14 mouse cellular contexts compared by ENCODE assay signal in the genomic region with DNA sequence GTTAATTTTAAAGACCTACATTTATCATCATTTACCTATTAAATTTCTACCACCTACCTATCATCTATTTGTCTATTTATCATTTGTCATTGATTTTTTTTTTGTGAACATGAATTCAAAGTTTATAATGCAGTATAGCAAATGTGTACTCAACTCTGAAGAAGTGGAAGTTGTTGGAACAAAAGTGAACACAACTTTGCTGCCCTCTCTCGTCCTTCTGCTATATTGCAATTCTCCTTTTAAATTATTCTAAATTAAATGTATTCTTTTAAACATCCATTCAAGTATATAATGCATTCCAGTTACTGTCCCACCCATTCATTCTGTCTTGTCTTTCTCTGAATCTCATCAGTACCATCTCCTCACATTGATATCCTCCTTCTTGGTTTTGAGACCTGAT. TPM values are rescaled to one million over a fixed set of nuclear protein-coding genes. Genes with fewer than 3 reads are reported as not detected.
DNase-seq lines count a peak whose midpoint lies in the region; ATAC-seq and TF ChIP-seq lines count a peak whose summit lies in the region.
"Had no signal": no experiment of that assay in that cellular context is flagged by ENCODE, and none has a peak within 500 bp of the region (broad histone marks: within the 10 kb centered on the region; RNA-seq: fewer than 3 reads in every experiment).

No protein-coding gene starts in this region.

- no peaks in the 10 kb centered on the region for H3K36me3 ChIP-seq in liver, embryonic 13.5 days
- H3K36me3 ChIP-seq in kidney, embryonic 15.5 days = no peaks in the 10 kb centered on the region

- H3K4me2 ChIP-seq in liver, embryonic 13.5 days = peak overlapping the region; percentile 34; the same call in 1 of the 2 replicates
- H3K4me2 ChIP-seq in kidney, embryonic 15.5 days = no peak overlapping the region

- H3K4me1 ChIP-seq in liver, embryonic 13.5 days (replicated peaks) = peaks cover 61% of the 10 kb centered on the region
- no peaks in the 10 kb centered on the region for H3K4me1 ChIP-seq in kidney, embryonic 15.5 days

- peak; percentile 51 for DNase-seq in embryo, embryonic 10.5 days (ENCODE audit: low spot score)
- DNase-seq in embryo, embryonic 9.5 days (ENCODE audit: extremely low spot score) = no peak
- DNase-seq in left cerebral cortex, adult 2 months (ENCODE audit: extremely low spot score in 1 of 2, low spot score in 2 of 2) = no peak
- DNase-seq in left cerebral cortex, adult 11 months (ENCODE audit: low spot score) = no peak
- DNase-seq in brain, embryonic 14.5 days (ENCODE audit: low read depth) = peak; percentile 27
- no peak for DNase-seq in liver, embryonic 13.5 days
- DNase-seq in kidney, postnatal 10 days = no peak
- DNase-seq: cerebellum, adult 9-10 months; kidney, postnatal 25 days had no signal

- H3K9ac ChIP-seq in liver, embryonic 13.5 days = peak overlapping the region; percentile 71
- H3K9ac ChIP-seq in kidney, embryonic 15.5 days = no peak overlapping the region

- H3K4me3 ChIP-seq in left cerebral cortex, adult 2 months = no peak overlapping the region
- no peak overlapping the region for H3K4me3 ChIP-seq in liver, embryonic 13.5 days (replicated peaks)
- no peak overlapping the region for H3K4me3 ChIP-seq in kidney, embryonic 15.5 days (replicated peaks)

- peak; percentile 57 for TF ChIP-seq CTCF in left cerebral cortex, adult 2 months (IDR thresholded peaks at IDR 0.05)
- no peak for TF ChIP-seq CTCF in brain, embryonic 14.5 days (IDR thresholded peaks at IDR 0.05; ENCODE audit: borderline replicate concordance, extremely low read depth, insufficient read depth, insufficient read length)

- H3K9me3 ChIP-seq in liver, embryonic 13.5 days (replicated peaks) = no peaks in the 10 kb centered on the region
- H3K9me3 ChIP-seq in kidney, embryonic 15.5 days (replicated peaks) = no peaks in the 10 kb centered on the region

- intact Hi-C loops in left cerebral cortex, adult 2 months (cut with DNase I) = loop anchor here (2.0 to 5.0 kb wide), 2 partner anchors 1206 to 1360 kb away; no protein-coding TSS in a partner anchor

- ATAC-seq in liver, embryonic 13.5 days (ENCODE audit: low read depth) = no peak
- ATAC-seq in kidney, embryonic 15.5 days (replicated peaks; ENCODE audit: low FRiP score) = no peak

- 2% methylated on average over 1 of the region's 1 CpGs for WGBS in liver, embryonic 13.5 days (ENCODE audit: insufficient replicate concordance)
- WGBS in kidney, embryonic 15.5 days = 10% methylated on average over 1 of the region's 1 CpGs

- no peak for TF ChIP-seq POLR2A in brain, embryonic 14.5 days (IDR thresholded peaks at IDR 0.05; ENCODE audit: borderline replicate concordance, extremely low read depth, insufficient read depth, insufficient read length, poor library complexity, severe bottlenecking)

- H3K27ac ChIP-seq in left cerebral cortex, adult 2 months = no peak overlapping the region
- H3K27ac ChIP-seq in liver, embryonic 13.5 days = peak overlapping the region; percentile 93
- H3K27ac ChIP-seq in kidney, embryonic 15.5 days = no peak overlapping the region

- no peaks in the 10 kb centered on the region for H3K27me3 ChIP-seq in liver, embryonic 13.5 days
- no peaks in the 10 kb centered on the region for H3K27me3 ChIP-seq in kidney, embryonic 15.5 days

RNA-seq across cellular contexts. Expression of a gene that starts 13.0 kb away (rescaled TPM):
- not detected for total RNA-seq in left cerebral cortex, adult 2 months (2021)
- not detected in 2 replicates for polyA plus RNA-seq in brain, embryonic 14.5 days (2012; rRNA removed)
- not detected in 2 replicates for polyA plus RNA-seq in liver, embryonic 13.5 days (2015; fragmentation: Nextera tagmentation; extraction: Ambion mirVana)
- polyA plus RNA-seq in kidney, embryonic 15.5 days (2015; fragmentation: Nextera tagmentation; extraction: Ambion mirVana) = not detected in 2 replicates
- total RNA-seq: heart, postnatal 10 days; liver, adult 2 months had no signal
- polyA plus RNA-seq: C2C12; liver, adult 2 months; stomach, embryonic 16.5 days had no signal

RNA-seq across cellular contexts. Expression of a gene that starts 20.0 kb away (rescaled TPM):
- total RNA-seq in left cerebral cortex, adult 2 months (2021) = not detected
- polyA plus RNA-seq in brain, embryonic 14.5 days (2012; rRNA removed) = 331 and 571 TPM in 2 replicates
- polyA plus RNA-seq in liver, embryonic 13.5 days (2015; fragmentation: Nextera tagmentation; extraction: Ambion mirVana) = 3,309 and 4,306 TPM in 2 replicates
- polyA plus RNA-seq in kidney, embryonic 15.5 days (2015; fragmentation: Nextera tagmentation; extraction: Ambion mirVana) = 188 and 278 TPM in 2 replicates
- total RNA-seq: heart, postnatal 10 days; liver, adult 2 months had no signal
- polyA plus RNA-seq: C2C12; liver, adult 2 months had no signal

RNA-seq across cellular contexts. Expression of a gene that starts 21.2 kb away (rescaled TPM):
- not detected for total RNA-seq in left cerebral cortex, adult 2 months (2021)
- not detected in 2 replicates for polyA plus RNA-seq in brain, embryonic 14.5 days (2012; rRNA removed)
- polyA plus RNA-seq in liver, embryonic 13.5 days (2015; fragmentation: Nextera tagmentation; extraction: Ambion mirVana) = not detected in 2 replicates
- not detected in 2 replicates for polyA plus RNA-seq in kidney, embryonic 15.5 days (2015; fragmentation: Nextera tagmentation; extraction: Ambion mirVana)
- total RNA-seq: heart, postnatal 10 days; liver, adult 2 months had no signal
- polyA plus RNA-seq: C2C12; liver, adult 2 months; stomach, embryonic 16.5 days had no signal

RNA-seq across cellular contexts. Expression of a gene that starts 30.1 kb away (rescaled TPM):
- total RNA-seq in left cerebral cortex, adult 2 months (2021) = not detected
- 4.5 and 6.0 TPM in 2 replicates for polyA plus RNA-seq in brain, embryonic 14.5 days (2012; rRNA removed)
- polyA plus RNA-seq in liver, embryonic 13.5 days (2015; fragmentation: Nextera tagmentation; extraction: Ambion mirVana) = 367 and 436 TPM in 2 replicates
- 1.8 and 2.3 TPM in 2 replicates for polyA plus RNA-seq in kidney, embryonic 15.5 days (2015; fragmentation: Nextera tagmentation; extraction: Ambion mirVana)
- total RNA-seq: heart, postnatal 10 days; liver, adult 2 months had no signal
- polyA plus RNA-seq: C2C12; liver, adult 2 months had no signal

RNA-seq across cellular contexts. Expression of a gene that starts 30.2 kb away (rescaled TPM):
- not detected for total RNA-seq in left cerebral cortex, adult 2 months (2021)
- polyA plus RNA-seq in brain, embryonic 14.5 days (2012; rRNA removed) = not detected in 2 replicates
- polyA plus RNA-seq in liver, embryonic 13.5 days (2015; fragmentation: Nextera tagmentation; extraction: Ambion mirVana) = not detected in 2 replicates
- polyA plus RNA-seq in kidney, embryonic 15.5 days (2015; fragmentation: Nextera tagmentation; extraction: Ambion mirVana) = not detected in 2 replicates
- total RNA-seq: heart, postnatal 10 days; liver, adult 2 months had no signal
- polyA plus RNA-seq: C2C12; liver, adult 2 months; stomach, embryonic 16.5 days had no signal

Comparison
In these comparisons a context has a peak if more than half of its experiments do, and no peak if none do; other contexts are left out.
1. DNase-seq: peak in embryo, embryonic 10.5 days (single experiment) and brain, embryonic 14.5 days (single experiment); none in embryo, embryonic 9.5 days (single experiment), left cerebral cortex, adult 2 months (0 of 2), left cerebral cortex, adult 11 months (single experiment), liver, embryonic 13.5 days (single experiment) and kidney, postnatal 10 days (single experiment).